Mouse (Mus musculus) heart, postnatal 25 days (tissue): ENCODE measurements at regions not wholly inside any gene's neighbourhood (a gene's known extent, or its start where the extent isn't known, plus 50 kb on each side); places are given as distances from the start of the nearest gene placed in this dataset.
A peak's percentile ranks its signal among the peaks of the same experiment; 100 is the strongest.

ENCODE experiments used
- DNase-seq: peaks from one replicate; pipeline ENCODE4 v3.0.0; 2022; ENCODE audit warnings: low spot score
- intact Hi-C: fragments of 180-260 bp; cut with DNase I; formaldehyde crosslinking; loops from one replicate; pipeline ENCODE4 v1.15.1; 2025

- intact Hi-C loops, result no loop called here
- no peak for DNase-seq
These were observed 306.2 kb downstream of the Foxo1 start for GRCm38 (mm10) chr3:52574341-52574740.

- no peak for DNase-seq
These were observed 305.7 kb downstream of the Foxo1 start for GRCm38 (mm10) chr3:52573806-52574205.

GRCm38 (mm10) chr3:52572514-52573485 is 304.7 kb downstream of the Foxo1 start:
- DNase-seq, result no peak
- intact Hi-C loops, result no loop called here

More at GRCm38 (mm10) chr3:52573806-52574205, 305.7 kb downstream of the Foxo1 start:
- intact Hi-C loops, result no loop called here

DNA sequence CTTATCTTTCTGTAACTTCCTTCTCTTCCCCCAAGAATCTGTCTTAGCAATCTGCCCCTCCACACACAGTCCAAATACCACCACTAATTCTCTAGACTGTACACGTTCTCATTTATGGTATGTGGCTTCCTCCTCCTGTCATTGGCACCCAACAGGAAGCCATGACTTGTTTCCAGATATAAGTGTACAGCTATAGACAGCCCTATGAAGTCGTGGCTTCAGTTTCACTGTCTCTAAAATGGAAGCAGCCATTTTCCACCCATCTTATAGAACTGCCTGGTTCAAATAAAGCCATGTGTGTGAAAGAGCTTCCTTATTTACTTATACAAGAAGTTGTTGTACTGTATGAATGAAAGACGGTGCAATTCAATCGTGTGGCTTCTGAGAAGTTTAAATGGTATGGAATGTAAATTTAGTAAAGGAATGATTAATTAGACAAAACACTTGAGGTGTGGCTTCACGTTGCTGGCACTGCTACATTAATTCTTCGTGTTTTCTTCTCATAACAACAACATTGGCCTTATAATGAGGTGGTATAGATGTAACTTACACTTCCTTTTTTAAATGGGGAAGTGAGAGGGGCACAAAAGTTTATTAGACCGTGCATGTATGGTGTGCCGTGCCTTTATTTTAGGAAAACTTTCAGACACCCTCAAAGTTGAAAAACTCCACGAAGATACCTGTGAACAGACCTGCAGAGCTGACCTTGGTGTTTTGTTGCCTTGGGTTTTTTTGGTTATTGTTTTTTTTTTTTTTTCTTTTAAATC is 299.7 kb downstream of the Foxo1 start:
- no peak for DNase-seq

GRCm38 (mm10) chr3:52563595-52563994 is 295.5 kb downstream of the Foxo1 start:
- intact Hi-C loops, result no loop called here
- no peak for DNase-seq

More for the DNA sequence above, 299.7 kb downstream of the Foxo1 start:
- intact Hi-C loops, result no loop called here

GRCm38 (mm10) chr3:52562816-52563215 is 294.7 kb downstream of the Foxo1 start:
- intact Hi-C loops, result no loop called here
- no peak for DNase-seq

GRCm38 (mm10) chr3:52559481-52559880 is 291.3 kb downstream of the Foxo1 start:
- no peak for DNase-seq

GRCm38 (mm10) chr3:52558765-52559164 is 290.6 kb downstream of the Foxo1 start:
- intact Hi-C loops, result no loop called here
- no peak for DNase-seq

More at GRCm38 (mm10) chr3:52559481-52559880, 291.3 kb downstream of the Foxo1 start:
- intact Hi-C loops, result no loop called here

- no peak for DNase-seq
These were observed 289.2 kb downstream of the Foxo1 start for GRCm38 (mm10) chr3:52557296-52557695.

GRCm38 (mm10) chr3:52555038-52555437 is 286.9 kb downstream of the Foxo1 start:
- DNase-seq, result no peak
- intact Hi-C loops, result no loop called here

More at GRCm38 (mm10) chr3:52557296-52557695, 289.2 kb downstream of the Foxo1 start:
- intact Hi-C loops, result no loop called here

- intact Hi-C loops, result no loop called here
These were observed 286.4 kb downstream of the Foxo1 start for GRCm38 (mm10) chr3:52554490-52554889.

DNA sequence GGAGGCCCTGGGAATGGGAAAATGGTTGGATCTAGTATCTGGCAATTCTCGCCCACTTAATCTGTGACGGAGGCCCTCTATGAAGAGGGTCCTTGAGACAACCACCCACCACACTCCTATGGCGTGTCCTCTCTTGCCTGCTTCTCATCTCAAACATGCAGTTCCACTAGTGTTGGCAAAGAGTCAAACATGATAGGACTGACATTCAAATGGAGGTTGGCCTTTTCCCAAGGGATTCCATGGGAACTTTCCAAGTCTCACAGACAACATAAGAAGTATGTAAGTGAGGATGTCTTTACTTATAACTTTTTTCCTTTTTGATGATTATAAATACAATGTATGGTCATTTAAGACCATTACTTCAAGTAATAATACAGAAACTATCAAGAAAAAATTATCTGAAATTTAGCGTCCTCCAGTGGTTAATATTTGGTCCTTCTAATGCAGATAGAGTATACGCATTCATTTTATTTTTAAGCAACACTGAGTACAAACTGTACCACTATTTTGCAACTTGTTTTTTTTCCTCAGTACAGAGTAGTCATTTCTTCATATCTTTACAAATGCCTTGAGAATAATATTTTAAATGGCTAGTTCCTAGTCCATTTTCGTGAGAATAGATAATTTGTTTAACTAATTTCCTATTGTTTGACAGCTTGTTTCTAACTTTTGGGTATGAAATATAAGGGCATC is 280.2 kb downstream of the Foxo1 start:
- intact Hi-C loops, result loop anchor here (5.0 kb wide), 1 partner anchor 46 kb away; no protein-coding TSS in a partner anchor
- no peak for DNase-seq

More at GRCm38 (mm10) chr3:52554490-52554889, 286.4 kb downstream of the Foxo1 start:
- DNase-seq, result no peak

GRCm38 (mm10) chr3:52546035-52546434 is 277.9 kb downstream of the Foxo1 start:
- intact Hi-C loops, result loop anchor here (5.0 kb wide), 1 partner anchor 44 kb away; no protein-coding TSS in a partner anchor
- DNase-seq, result no peak

DNA sequence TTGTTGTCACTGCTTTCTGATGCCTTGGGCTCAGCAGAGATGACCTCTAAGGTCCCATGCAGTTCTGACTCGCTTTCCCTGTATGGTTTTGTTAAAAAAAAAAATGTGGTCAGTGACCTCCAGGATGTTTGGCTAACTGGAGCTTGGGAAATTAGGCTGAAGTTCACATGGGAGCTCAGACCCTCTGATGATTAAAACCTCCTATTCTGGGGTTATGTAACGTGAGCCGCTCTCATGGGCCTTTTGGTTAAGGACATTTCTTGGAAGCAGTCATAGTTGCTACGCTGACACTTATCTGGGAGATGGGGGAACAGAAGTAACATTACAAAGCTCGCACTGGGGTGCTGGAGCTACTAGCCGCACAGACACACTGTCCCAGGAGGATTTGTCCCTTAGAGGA is 274.9 kb downstream of the Foxo1 start:
- peak; percentile 15 for DNase-seq
- intact Hi-C loops, result no loop called here

DNA sequence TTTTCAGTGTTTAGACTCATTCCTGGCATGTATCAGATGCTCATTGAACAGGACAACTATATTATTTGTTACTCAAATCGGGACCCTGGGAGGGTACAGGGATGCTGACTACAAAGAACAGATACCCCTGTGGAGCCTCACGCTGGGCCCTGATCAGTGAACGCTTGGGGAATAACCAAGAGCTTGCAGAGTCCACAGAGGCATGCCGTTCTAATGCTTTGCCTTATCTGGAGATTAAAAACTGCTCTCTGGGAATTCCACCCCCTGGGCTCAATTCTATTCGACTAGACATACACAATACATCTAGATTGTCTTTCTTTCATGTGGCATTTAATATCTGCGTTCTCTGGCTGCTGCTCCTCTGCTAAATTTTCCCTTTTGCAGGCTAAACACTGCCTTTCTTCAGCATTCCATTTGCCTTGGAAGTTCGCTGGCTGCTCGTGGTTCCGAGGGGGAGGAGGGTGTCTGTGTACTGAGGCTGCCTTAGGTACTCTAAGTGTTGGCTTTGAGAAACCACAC is 272.8 kb downstream of the Foxo1 start:
- intact Hi-C loops, result no loop called here

DNA sequence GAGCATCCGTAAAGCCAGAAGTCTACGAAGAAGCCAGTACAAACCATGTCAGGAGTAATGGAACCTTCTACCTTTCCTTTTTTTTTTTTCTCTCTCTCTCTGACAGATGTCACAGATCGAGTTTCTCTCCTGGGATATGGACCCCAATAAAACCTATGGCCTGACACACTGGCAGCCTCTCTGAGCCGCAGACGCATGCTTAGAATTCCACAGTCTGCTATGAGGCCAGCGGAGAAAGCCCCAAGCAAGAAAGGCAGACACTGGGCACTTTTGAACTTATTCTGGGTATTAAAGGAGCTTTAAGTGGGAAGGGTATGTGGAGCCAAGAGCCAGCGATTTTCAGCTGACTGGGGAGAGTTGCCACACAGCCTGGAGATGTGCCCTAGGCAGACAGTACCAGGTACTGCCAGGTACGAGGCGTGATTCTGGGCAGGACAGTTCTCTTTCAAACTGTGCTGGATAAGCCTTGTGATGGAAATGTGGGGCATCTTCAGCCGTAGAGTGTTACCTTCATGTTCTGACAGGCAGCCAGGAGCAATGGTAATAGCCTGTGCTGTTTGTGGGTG is 271.8 kb downstream of the Foxo1 start:
- intact Hi-C loops, result no loop called here
- DNase-seq, result no peak

More for the DNA sequence above, 272.8 kb downstream of the Foxo1 start:
- no peak for DNase-seq

GRCm38 (mm10) chr3:52538306-52538705 is 270.2 kb downstream of the Foxo1 start:
- DNase-seq, result no peak
- intact Hi-C loops, result no loop called here

DNA sequence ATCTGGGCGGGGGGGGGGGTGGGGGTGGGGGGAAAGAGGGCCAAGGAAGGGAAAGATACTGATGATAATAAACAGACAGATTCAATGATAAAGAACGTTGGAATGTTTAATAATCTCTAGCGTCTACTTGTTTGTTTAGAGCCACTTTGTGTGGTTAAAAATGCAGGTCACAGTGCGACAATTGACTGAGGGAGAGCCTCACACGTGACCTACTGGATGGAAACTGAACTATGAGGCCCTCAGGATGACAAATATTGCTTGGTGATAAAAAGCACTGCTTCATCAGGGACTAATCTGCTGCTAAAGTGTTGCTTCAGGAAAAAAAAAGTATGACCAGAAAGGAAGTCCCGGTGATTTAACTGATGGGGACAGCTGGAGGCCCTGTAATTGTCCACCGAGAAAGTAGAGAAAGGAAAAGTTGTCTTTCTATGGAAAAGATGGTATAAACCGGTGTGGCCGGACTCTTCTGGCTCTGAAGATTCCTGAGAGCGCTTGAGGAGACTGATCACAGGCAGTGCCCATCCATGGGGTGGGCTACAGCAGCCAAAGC is 269.3 kb downstream of the Foxo1 start:
- intact Hi-C loops, result no loop called here
- DNase-seq, result no peak

GRCm38 (mm10) chr3:52535411-52536021 is 267.4 kb downstream of the Foxo1 start:
- no peak for DNase-seq
- intact Hi-C loops, result no loop called here
